Mouse (Mus musculus) CH12.LX (cell line): ENCODE results near the gene Phyh. TPM values are rescaled to one million over a fixed set of nuclear protein-coding genes. Genes with fewer than 3 reads are reported as not detected.

Experiments used
- DNase-seq: peaks from one replicate; pipeline ENCODE4 v3.0.0-alpha.2; 2013; ENCODE audit errors: extremely low read depth
- H3K27ac ChIP-seq: 2 replicates; pipeline ENCODE4 v1.5.1; 2012; ENCODE audit warnings: low read depth, mild to moderate bottlenecking, control low read depth, moderate library complexity; ENCODE audit not compliant: insufficient read depth
- H3K27me3 ChIP-seq: replicated peaks from 2 replicates; pipeline ENCODE3; 2012; ENCODE audit warnings: inconsistent platforms
- H3K36me3 ChIP-seq, 2 experiments: replicated peaks in 1 of 2; 2 replicates each; pipeline versions ENCODE3 to v1.6.1; 2012; ENCODE audit warnings: inconsistent platforms in 1 of 2, low read length in 1 of 2, mild to moderate bottlenecking in 1 of 2, mixed read lengths in 1 of 2, moderate library complexity in 1 of 2; ENCODE audit not compliant: control insufficient read depth in 1 of 2, insufficient read depth in 1 of 2
- H3K4me1 ChIP-seq, 2 experiments: 2 replicates each; pipeline ENCODE4 v1.6.1; 2012; ENCODE audit warnings: inconsistent platforms in 1 of 2, moderate library complexity in 1 of 2; ENCODE audit not compliant: insufficient read depth in 2 of 2, control insufficient read depth in 1 of 2
- H3K4me2 ChIP-seq: 2 replicates; pipeline ENCODE4 v1.6.1; 2012; ENCODE audit warnings: low read depth, mild to moderate bottlenecking, control low read depth; ENCODE audit not compliant: poor library complexity, insufficient read depth, severe bottlenecking
- H3K4me3 ChIP-seq, 3 experiments: fragments of 150-350 bp in 1 of 3; sonication (generic) in 1 of 3; replicated peaks in 1 of 3; 2 replicates each; pipeline versions ENCODE3 to v1.5.1; 2011 to 2012; ENCODE audit warnings: low read depth in 2 of 3, low read length in 2 of 3, mild to moderate bottlenecking in 2 of 3, moderate library complexity in 2 of 3, control low read depth in 1 of 3, improper control_type of control experiment in 1 of 3, inconsistent platforms in 1 of 3, mixed read lengths in 1 of 3; ENCODE audit not compliant: poor library complexity in 1 of 3
- H3K79me2 ChIP-seq: replicated peaks from 2 replicates; pipeline ENCODE4 v1.6.1; 2012; ENCODE audit warnings: mild to moderate bottlenecking, moderate library complexity; ENCODE audit not compliant: control insufficient read depth, poor library complexity, insufficient read depth, severe bottlenecking; ENCODE audit errors: extremely low read depth
- H3K9ac ChIP-seq: 2 replicates; pipeline ENCODE4 v1.6.1; 2012; ENCODE audit warnings: low read depth, mild to moderate bottlenecking, control low read depth, moderate library complexity; ENCODE audit not compliant: insufficient read depth
- H3K9me3 ChIP-seq: replicated peaks from 2 replicates; pipeline ENCODE3; 2012; ENCODE audit warnings: low read length, inconsistent platforms, mixed read lengths
- CHD1 ChIP-seq: IDR thresholded peaks from 2 replicates; pipeline ENCODE4 v1.6.1; 2012; ENCODE audit warnings: low read depth, low read length, improper control_type of control experiment, inconsistent platforms
- CHD2 ChIP-seq: IDR thresholded peaks from 2 replicates; pipeline ENCODE4 v1.6.1; 2011; ENCODE audit warnings: low read length, improper control_type of control experiment
- CTCF ChIP-seq, 2 experiments: IDR thresholded peaks in 1 of 2; conservative IDR thresholded peaks in 1 of 2; 2 replicates each; pipeline ENCODE4 v1.5.1; 2011 to 2012; ENCODE audit warnings: low read depth in 2 of 2, low read length in 2 of 2, improper control_type of control experiment in 1 of 2, inconsistent platforms in 1 of 2, mild to moderate bottlenecking in 1 of 2, moderate library complexity in 1 of 2
- E2F4 ChIP-seq: IDR thresholded peaks from 2 replicates; pipeline ENCODE4 v1.6.1; 2011; ENCODE audit warnings: low read depth, low read length, improper control_type of control experiment; ENCODE audit not compliant: insufficient replicate concordance
- ELF1 ChIP-seq: IDR thresholded peaks from 2 replicates; pipeline ENCODE4 v1.6.1; 2014; ENCODE audit warnings: low read depth, mild to moderate bottlenecking, inconsistent platforms, low read length, improper control_type of control experiment
- EP300 ChIP-seq: IDR thresholded peaks from 2 replicates; pipeline ENCODE4 v1.6.1; 2011; ENCODE audit warnings: low read length, improper control_type of control experiment
- GABPA ChIP-seq: IDR thresholded peaks from 2 replicates; pipeline ENCODE4 v1.6.1; 2012; ENCODE audit warnings: low read depth, low read length, improper control_type of control experiment, inconsistent platforms; ENCODE audit not compliant: insufficient replicate concordance
- HCFC1 ChIP-seq: IDR thresholded peaks from 2 replicates; pipeline ENCODE4 v1.6.1; 2012; ENCODE audit warnings: low read depth, mild to moderate bottlenecking, inconsistent platforms, low read length, improper control_type of control experiment
- IRF4 ChIP-seq: IDR thresholded peaks from 2 replicates; pipeline ENCODE4 v1.6.1; 2014; ENCODE audit warnings: low read depth, mild to moderate bottlenecking, inconsistent platforms, low read length, improper control_type of control experiment
- JUND ChIP-seq: conservative IDR thresholded peaks from 2 replicates; pipeline ENCODE4 v1.6.1; 2011; ENCODE audit warnings: low read depth, low read length, improper control_type of control experiment
- KAT2A ChIP-seq: IDR thresholded peaks from 2 replicates; pipeline ENCODE4 v1.6.1; 2012; ENCODE audit warnings: low read length, improper control_type of control experiment, inconsistent platforms; ENCODE audit not compliant: insufficient replicate concordance
- MAX ChIP-seq: IDR thresholded peaks from 2 replicates; pipeline ENCODE4 v1.6.1; 2011; ENCODE audit warnings: low read length, improper control_type of control experiment
- MAZ ChIP-seq: IDR thresholded peaks from 2 replicates; pipeline ENCODE4 v1.6.1; 2012; ENCODE audit warnings: low read depth, mild to moderate bottlenecking, inconsistent platforms, low read length, improper control_type of control experiment, moderate library complexity
- MEF2A ChIP-seq: IDR thresholded peaks from 2 replicates; pipeline ENCODE4 v1.6.1; 2014; ENCODE audit warnings: low read depth, mild to moderate bottlenecking, inconsistent platforms, low read length, improper control_type of control experiment, borderline replicate concordance
- MXI1 ChIP-seq: IDR thresholded peaks from 2 replicates; pipeline ENCODE4 v1.6.1; 2011; ENCODE audit warnings: mild to moderate bottlenecking, low read depth, low read length, improper control_type of control experiment
- MYC ChIP-seq: IDR thresholded peaks from 2 replicates; pipeline ENCODE4 v1.6.1; 2011; ENCODE audit warnings: low read depth, mild to moderate bottlenecking, improper control_type of control experiment, low read length
- PAX5 ChIP-seq: IDR thresholded peaks from 2 replicates; pipeline ENCODE4 v1.6.1; 2012; ENCODE audit warnings: low read length, inconsistent platforms, mixed read lengths
- RAD21 ChIP-seq: IDR thresholded peaks from 2 replicates; pipeline ENCODE4 v1.6.1; 2011; ENCODE audit warnings: low read depth, mild to moderate bottlenecking, low read length, improper control_type of control experiment, moderate library complexity
- RCOR1 ChIP-seq: conservative IDR thresholded peaks from 2 replicates; pipeline ENCODE4 v1.6.1; 2012; ENCODE audit warnings: low read depth, mild to moderate bottlenecking, inconsistent platforms, low read length, improper control_type of control experiment
- SIN3A ChIP-seq: IDR thresholded peaks from 2 replicates; pipeline ENCODE4 v1.6.1; 2012; ENCODE audit warnings: low read length, improper control_type of control experiment, inconsistent platforms
- TBP ChIP-seq: conservative IDR thresholded peaks from 2 replicates; pipeline ENCODE4 v1.6.1; 2011; ENCODE audit warnings: low read depth, low read length, improper control_type of control experiment
- TCF12 ChIP-seq: IDR thresholded peaks from 2 replicates; pipeline ENCODE4 v1.6.1; 2014; ENCODE audit warnings: low read depth, mild to moderate bottlenecking, inconsistent platforms, low read length, improper control_type of control experiment
- USF1 ChIP-seq: IDR thresholded peaks from 2 replicates; pipeline ENCODE4 v1.6.1; 2014; ENCODE audit warnings: low read depth, mild to moderate bottlenecking, inconsistent platforms, low read length, improper control_type of control experiment
- USF2 ChIP-seq: conservative IDR thresholded peaks from 2 replicates; pipeline ENCODE4 v1.6.1; 2011; ENCODE audit warnings: low read depth, low read length, improper control_type of control experiment
- ZKSCAN1 ChIP-seq: IDR thresholded peaks from 2 replicates; pipeline ENCODE4 v1.6.1; 2012; ENCODE audit warnings: low read depth, inconsistent platforms, low read length, improper control_type of control experiment, borderline replicate concordance
- dilution Hi-C: fragments of 300-500 bp; cut with MboI; formaldehyde crosslinking; loops from 2 replicates; pipeline ENCODE4 v1.14.3; 2020; ENCODE audit warnings: low sequenced_read_pairs; ENCODE audit not compliant: extremely low pct_unique_long_range_greater_than_20kb, extremely low pct_ligation_motif_present
- in situ Hi-C: fragments of 300-500 bp; cut with MboI; formaldehyde crosslinking; loops from 3 replicates; pipeline ENCODE4 v1.14.3; 2019; ENCODE audit warnings: low sequenced_read_pairs, low pct_ligation_motif_present, low pct_unique_long_range_greater_than_20kb, mixed read lengths
- polyA plus RNA-seq: library from polyadenylated mRNA; unstranded; fragments of >175 nt; gene quantifications from 2 replicates; pipeline ENCODE4 v1.2.1, GENCODE M21; 2012; ENCODE audit warnings: low read depth; ENCODE audit not compliant: insufficient read length
- total RNA-seq, 2 experiments: library from RNA; depleted of rRNA; stranded (reverse); fragments of 300-350 nt in 1 of 2; fragments of >200 nt in 1 of 2; gene quantifications; 2 replicates each; pipeline ENCODE4 v1.2.3; 2012 to 2014

Phyh gene
- total and polyA plus RNA-seq, 3 experiments, result 12.5 to 24.2 (median 17.2) TPM

- dilution Hi-C loops (no loop called here), in situ Hi-C loops (no loop called here)
- TF ChIP-seq E2F4, result no peak
- no peak for TF ChIP-seq CHD1
- TF ChIP-seq TBP, result no peak
- no peak for TF ChIP-seq RAD21
- no peak for TF ChIP-seq GABPA
- no peak for TF ChIP-seq USF2
- no peak for TF ChIP-seq MEF2A
- no peak for TF ChIP-seq TCF12
- TF ChIP-seq JUND, result no peak
- no peak for TF ChIP-seq MYC
- TF ChIP-seq IRF4, result no peak
- no peak for TF ChIP-seq MXI1
- no peak for TF ChIP-seq HCFC1
- TF ChIP-seq CTCF (conservative IDR thresholded peaks at IDR 0.05 in 1 of 2, IDR thresholded peaks at IDR 0.05 in 1 of 2; ENCODE audit: low read depth in 2 of 2, low read length in 2 of 2), result no peak
- Histone ChIP-seq H3K4me3 (no peak overlapping the region), H3K4me1 (peaks cover 0 to 22% of the 10 kb centered on the region in 2 experiments; a peak in 2 of 4 replicates), H3K9me3 (no peaks in the 10 kb centered on the region), H3K27ac (no peak overlapping the region), H3K27me3 (no peaks in the 10 kb centered on the region), H3K4me2 (no peak overlapping the region), H3K36me3 (peaks cover 2 to 20% of the 10 kb centered on the region in 2 experiments), H3K9ac (no peak overlapping the region), H3K79me2 (no peaks in the 10 kb centered on the region)
- DNase-seq, result no peak
These were observed 66.2 kb downstream of the Phyh start for GRCm38 (mm10) chr2:4985000-4985399.

GRCm38 (mm10) chr2:4986798-4987197 is 68.0 kb downstream of the Phyh start:
- no peaks in the 10 kb centered on the region for H3K9me3 ChIP-seq
- no peak overlapping the region for H3K27ac ChIP-seq
- peaks cover 19 to 37% of the 10 kb centered on the region in 2 experiments for H3K36me3 ChIP-seq
- H3K4me2 ChIP-seq, result no peak overlapping the region
- H3K27me3 ChIP-seq, result no peaks in the 10 kb centered on the region
- TF ChIP-seq HCFC1 (no peak), ZKSCAN1 (no peak), TCF12 (no peak), MYC (no peak), SIN3A (no peak), CHD1 (no peak), E2F4 (no peak), KAT2A (no peak), PAX5 (no peak), ELF1 (no peak), MAZ (no peak), RAD21 (no peak), MEF2A (no peak), RCOR1 (no peak), USF1 (no peak), CHD2 (no peak), EP300 (no peak), MAX (no peak)
- no peak overlapping the region for H3K4me3 ChIP-seq
- in situ Hi-C loops, result no loop called here
- dilution Hi-C loops, result no loop called here
- peaks cover 0 to 16% of the 10 kb centered on the region in 2 experiments; a peak in 2 of 4 replicates for H3K4me1 ChIP-seq
- H3K9ac ChIP-seq, result no peak overlapping the region
- H3K79me2 ChIP-seq, result no peaks in the 10 kb centered on the region
- no peak for DNase-seq
